Mouse (Mus musculus) E14TG2a.4 (cell line): Measurements from ENCODE around the gene Srpr.

Experiments
- H3K27me3 ChIP-seq: 2 replicates; pipeline ENCODE4 v1.6.1; 2014; ENCODE audit warnings: low read length, control low read depth; ENCODE audit not compliant: insufficient read depth
- H3K36me3 ChIP-seq: 2 replicates; pipeline ENCODE4 v1.6.1; 2014; ENCODE audit warnings: low read length, control low read depth; ENCODE audit not compliant: insufficient read depth
- H3K4me1 ChIP-seq: replicated peaks from 2 replicates; pipeline ENCODE4 v1.6.1; 2014; ENCODE audit warnings: low read depth, low read length, control low read depth
- H3K4me3 ChIP-seq: replicated peaks from 2 replicates; pipeline ENCODE4 v1.5.1; 2014; ENCODE audit warnings: mild to moderate bottlenecking, low read length
- H3K9me3 ChIP-seq: 2 replicates; pipeline ENCODE4 v1.6.1; 2014; ENCODE audit warnings: low read length, control low read depth
- CTCF ChIP-seq: conservative IDR thresholded peaks from 2 replicates; pipeline ENCODE4 v1.5.1; 2014; ENCODE audit warnings: low read length
- NANOG ChIP-seq: IDR thresholded peaks from 2 replicates; pipeline ENCODE4 v1.6.1; 2014; ENCODE audit warnings: borderline replicate concordance, low read length, mixed read lengths
- POU5F1 ChIP-seq: IDR thresholded peaks from 2 replicates; pipeline ENCODE4 v1.6.1; 2014; ENCODE audit warnings: low read length, borderline replicate concordance

The Srpr gene

DNA sequence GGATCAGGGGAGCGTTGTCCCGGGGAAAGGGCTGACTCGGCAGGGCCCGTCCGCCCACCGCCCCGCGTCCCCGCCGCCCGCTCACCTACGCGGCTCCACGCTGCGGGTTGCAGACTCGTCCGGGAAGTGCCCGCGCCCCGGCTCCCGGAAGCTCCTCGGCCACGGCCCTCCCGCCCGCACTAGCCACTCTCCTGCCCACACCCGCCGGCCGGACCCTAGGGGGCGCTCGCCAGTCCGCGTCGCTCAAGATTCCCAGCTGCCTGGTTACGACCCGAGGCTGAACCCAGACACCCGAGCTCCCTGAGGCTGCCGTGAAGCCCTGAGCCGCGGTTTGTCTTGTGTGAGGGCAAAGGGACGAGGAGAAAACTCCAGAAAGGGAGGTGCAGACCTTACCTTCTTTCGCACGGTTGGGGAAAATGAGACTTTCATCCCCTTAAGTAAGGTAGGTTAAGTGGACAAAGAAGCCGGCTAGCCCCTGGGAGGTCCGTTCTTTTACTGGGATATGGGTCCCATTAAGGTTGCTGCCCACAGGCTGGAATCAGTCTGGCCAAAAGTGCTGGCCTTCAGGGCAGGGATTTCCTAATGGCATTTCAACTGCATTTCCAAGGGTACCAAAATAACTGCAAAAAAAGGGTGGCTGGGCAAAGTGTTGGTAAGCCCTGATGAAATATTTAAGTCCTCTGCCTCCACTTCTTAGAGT, at the start of gene Srpr, which contains the start of gene Tirap:
TSS of gene Srpr (plus strand) at position 404 of the 700 bp plus-strand sequence.
TSS of gene Tirap (minus strand) at position 520 of the 700 bp plus-strand sequence.
- H3K4me3 ChIP-seq, result peak within 1 kb of the TSS; percentile 86
- no peaks in the 10 kb centered on the region for H3K9me3 ChIP-seq
- peaks cover 24% of the 10 kb centered on the region for H3K27me3 ChIP-seq
- peaks cover 15% of the 10 kb centered on the region for H3K4me1 ChIP-seq
- TF ChIP-seq CTCF, result peak; percentile 12; the same call in 1 of the 2 replicates
- no peak for TF ChIP-seq POU5F1
- H3K36me3 ChIP-seq, result peaks cover 15% of the 10 kb centered on the region

DNA sequence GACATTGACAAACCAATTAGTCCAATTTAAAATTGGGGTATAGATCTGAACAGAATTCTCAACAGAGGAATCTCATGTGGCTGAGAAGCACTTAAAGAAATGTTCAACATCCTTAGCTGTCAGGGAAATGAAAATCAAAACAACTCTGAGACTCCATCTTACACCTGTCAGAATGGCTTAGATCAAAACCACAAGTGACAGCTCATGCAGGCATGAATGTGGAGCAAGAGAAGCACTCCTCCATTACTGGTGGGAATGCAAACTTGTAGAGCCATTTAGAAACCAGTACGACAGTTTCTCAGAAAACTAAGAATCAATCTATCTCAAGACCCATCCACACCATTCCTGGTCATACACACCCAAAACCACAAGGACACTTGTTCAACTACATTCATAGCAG, 47.1 kb upstream of the Srpr start:
- Histone ChIP-seq H3K36me3 (peaks cover 32% of the 10 kb centered on the region), H3K27me3 (no peaks in the 10 kb centered on the region), H3K4me3 (no peak overlapping the region), H3K9me3 (no peaks in the 10 kb centered on the region), H3K4me1 (peaks cover 11% of the 10 kb centered on the region; the same call in 1 of the 2 replicates)
- no peak for TF ChIP-seq POU5F1
- no peak for TF ChIP-seq NANOG
- no peak for TF ChIP-seq CTCF

DNA sequence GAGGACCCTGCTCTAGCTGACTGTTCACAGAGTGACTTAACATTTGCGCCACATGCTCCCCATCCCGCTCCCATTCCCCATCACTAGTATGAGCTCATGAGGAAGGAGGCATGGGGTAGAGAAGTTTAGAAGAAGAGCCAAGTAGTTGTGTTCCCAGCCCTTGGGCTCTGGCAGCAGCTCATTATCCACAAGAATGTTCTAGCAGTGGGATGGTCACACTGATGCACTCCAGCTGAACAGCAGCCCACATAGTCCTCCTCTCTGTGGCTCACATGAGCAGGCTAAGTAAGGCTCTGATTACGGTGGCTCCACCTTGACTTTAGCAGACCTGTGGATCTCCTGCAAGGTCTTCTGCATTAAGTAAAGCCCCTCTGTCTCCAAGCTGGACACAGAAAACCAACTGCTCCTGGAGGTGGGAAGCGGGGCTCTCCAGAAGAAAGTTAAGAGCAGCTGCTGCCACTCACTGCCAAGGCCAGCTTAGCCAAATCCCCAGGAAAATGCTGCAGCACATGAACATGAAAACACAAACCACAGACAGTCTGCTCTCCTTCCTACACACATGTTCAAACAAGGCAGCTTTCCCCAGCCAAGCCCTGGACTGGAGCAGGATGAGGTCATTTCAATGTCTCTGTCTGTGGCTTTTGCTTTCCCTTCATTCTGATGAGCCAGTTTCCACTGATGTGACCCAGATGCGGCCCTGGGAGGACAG, 43.8 kb upstream of the Srpr start:
- TF ChIP-seq POU5F1 (no peak), NANOG (no peak), CTCF (no peak)
- H3K4me3 ChIP-seq, result no peak overlapping the region
- no peaks in the 10 kb centered on the region for H3K27me3 ChIP-seq
- peaks cover 11% of the 10 kb centered on the region; the same call in 1 of the 2 replicates for H3K4me1 ChIP-seq
- H3K9me3 ChIP-seq, result no peaks in the 10 kb centered on the region
- H3K36me3 ChIP-seq, result peaks cover 46% of the 10 kb centered on the region

DNA sequence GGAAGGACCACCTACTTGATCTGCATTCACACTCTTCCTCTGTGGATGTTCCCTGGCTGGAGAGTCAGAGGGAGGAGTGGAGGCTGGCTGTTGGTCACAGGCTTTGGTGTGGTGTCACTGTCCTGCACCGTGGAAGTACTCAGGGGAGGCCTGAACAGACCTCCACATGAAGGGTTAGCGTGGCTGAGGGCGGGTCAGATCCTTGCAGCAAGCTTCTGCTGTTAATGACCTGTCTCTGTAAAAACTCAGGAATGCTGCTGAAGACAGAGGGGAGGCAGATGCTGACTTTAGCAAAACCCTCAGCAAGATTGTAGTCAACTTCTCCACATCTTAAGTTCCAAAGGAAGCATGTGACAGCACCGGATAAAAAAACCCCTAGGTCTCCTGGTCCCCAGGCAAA, 43.1 kb upstream of the Srpr start:
- Histone ChIP-seq H3K36me3 (peaks cover 53% of the 10 kb centered on the region), H3K4me3 (no peak overlapping the region), H3K9me3 (no peaks in the 10 kb centered on the region), H3K4me1 (peaks cover 11% of the 10 kb centered on the region; the same call in 1 of the 2 replicates), H3K27me3 (no peaks in the 10 kb centered on the region)
- TF ChIP-seq CTCF, result no peak

DNA sequence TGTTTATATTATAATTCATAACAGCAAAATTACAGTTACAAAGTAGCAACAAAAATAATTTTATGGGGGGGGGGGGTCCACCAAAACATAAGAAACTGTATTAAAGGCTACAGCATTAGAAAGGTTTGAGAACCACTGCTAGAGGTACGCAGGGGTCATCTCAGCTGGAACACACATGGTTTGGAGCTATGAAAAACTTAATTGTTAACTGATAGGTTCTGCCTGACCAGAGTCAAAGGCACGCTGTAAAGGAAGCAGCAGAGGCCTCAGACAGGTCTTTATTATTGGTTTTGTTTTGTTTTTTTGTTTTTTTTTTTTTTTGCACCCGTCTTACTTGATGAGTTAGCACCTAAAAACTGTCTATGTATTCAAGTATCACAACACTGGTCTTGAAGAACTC, 41.5 kb upstream of the Srpr start:
- no peaks in the 10 kb centered on the region for H3K27me3 ChIP-seq
- H3K36me3 ChIP-seq, result peaks cover 68% of the 10 kb centered on the region
- no peak overlapping the region for H3K4me3 ChIP-seq
- H3K4me1 ChIP-seq, result peaks cover 11% of the 10 kb centered on the region; the same call in 1 of the 2 replicates
- TF ChIP-seq NANOG (no peak), POU5F1 (no peak), CTCF (no peak)
- no peaks in the 10 kb centered on the region for H3K9me3 ChIP-seq

DNA sequence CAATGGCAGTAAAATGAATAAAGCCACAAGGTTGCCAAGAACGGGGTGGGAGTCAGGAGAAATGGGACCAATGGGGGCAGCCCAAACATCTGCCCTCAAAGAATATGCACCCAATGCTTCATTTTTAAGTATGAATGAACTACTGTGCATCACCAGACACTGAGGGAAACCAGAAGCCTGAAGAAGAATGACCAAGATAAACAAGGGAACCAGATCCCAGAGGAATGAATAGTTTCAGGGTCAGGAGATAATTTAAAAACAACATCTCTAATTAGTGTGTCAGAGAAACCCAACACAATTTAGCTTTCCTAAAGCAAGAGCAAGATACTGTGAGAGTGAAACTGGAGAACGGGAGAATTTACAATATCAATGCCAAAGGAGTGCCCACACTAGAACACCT, 39.3 kb upstream of the Srpr start:
- Histone ChIP-seq H3K9me3 (no peaks in the 10 kb centered on the region), H3K27me3 (no peaks in the 10 kb centered on the region), H3K36me3 (peaks cover 79% of the 10 kb centered on the region), H3K4me3 (no peak overlapping the region), H3K4me1 (peaks cover 15% of the 10 kb centered on the region; the same call in 1 of the 2 replicates)
- TF ChIP-seq NANOG, result no peak
- no peak for TF ChIP-seq POU5F1
- TF ChIP-seq CTCF, result no peak

DNA sequence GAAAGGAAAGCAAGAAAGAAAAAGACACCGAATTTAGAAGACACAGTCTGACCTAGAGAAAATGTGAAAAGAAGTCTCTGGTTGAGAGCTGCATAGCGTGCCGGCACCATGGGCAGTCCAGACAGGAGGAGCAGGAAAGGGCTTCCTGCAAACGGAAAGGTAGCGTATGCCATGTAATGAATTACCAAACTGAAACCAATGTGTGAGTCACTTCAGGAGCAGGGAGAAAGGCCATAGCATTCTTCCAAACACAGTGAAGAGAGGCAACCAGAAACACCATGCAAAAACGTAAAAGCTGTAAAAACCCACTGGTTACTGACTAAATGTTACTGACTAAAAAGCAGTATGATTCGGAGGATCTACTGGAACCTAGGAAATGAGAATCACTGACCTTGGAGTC, 38.3 kb upstream of the Srpr start:
- Histone ChIP-seq H3K4me1 (peaks cover 15% of the 10 kb centered on the region; the same call in 1 of the 2 replicates), H3K27me3 (no peaks in the 10 kb centered on the region), H3K9me3 (no peaks in the 10 kb centered on the region), H3K4me3 (no peak overlapping the region), H3K36me3 (peaks cover 74% of the 10 kb centered on the region)
- TF ChIP-seq POU5F1, result no peak
- no peak for TF ChIP-seq CTCF
- no peak for TF ChIP-seq NANOG

DNA sequence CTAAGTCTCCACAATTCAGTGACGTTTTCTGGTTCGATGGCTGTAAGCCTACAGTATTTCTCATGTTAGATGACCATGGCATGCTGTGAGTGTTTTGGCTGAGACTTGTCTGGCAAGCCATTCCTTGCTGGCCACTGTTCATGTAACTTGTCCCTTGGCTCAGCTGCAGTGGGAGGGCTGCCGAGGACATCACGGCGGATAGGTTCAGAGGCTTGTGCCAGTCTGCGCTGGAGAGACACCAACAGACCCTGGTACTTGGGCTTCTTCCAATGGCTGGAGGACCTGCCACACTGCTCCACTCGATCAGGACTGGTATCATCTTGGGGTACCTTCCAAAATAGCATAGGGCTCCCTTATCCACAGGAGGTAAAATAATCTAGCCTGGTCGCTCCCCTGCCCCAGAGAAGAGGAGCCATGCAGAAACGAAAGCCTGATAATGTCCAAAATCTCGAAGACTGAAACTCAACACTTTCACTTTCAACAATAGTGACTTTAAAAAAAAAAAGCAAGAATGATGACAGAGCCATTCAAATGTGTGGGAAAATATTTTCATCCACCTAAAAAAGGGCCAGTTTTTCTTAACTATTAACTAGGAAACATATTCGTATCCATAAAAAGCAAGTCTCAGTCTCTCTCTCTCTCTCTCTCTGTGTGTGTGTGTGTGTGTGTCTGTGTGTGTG, 36.8 kb upstream of the Srpr start:
- peaks cover 73% of the 10 kb centered on the region for H3K36me3 ChIP-seq
- peaks cover 17% of the 10 kb centered on the region for H3K4me1 ChIP-seq
- H3K4me3 ChIP-seq, result no peak overlapping the region
- no peaks in the 10 kb centered on the region for H3K27me3 ChIP-seq
- H3K9me3 ChIP-seq, result no peaks in the 10 kb centered on the region
- no peak for TF ChIP-seq CTCF
